Mouse (Mus musculus): ENCODE data around the gene Zcchc24. TPM values are rescaled to one million over a fixed set of nuclear protein-coding genes. Genes with fewer than 3 reads are reported as not detected.

Zcchc24 gene
- polyA plus RNA-seq, 1 experiment from 2014 or later, result 8.1 TPM

GRCm38 (mm10) chr14:25720962-25721707 is 47.7 kb downstream of the Zcchc24 start:
- Histone ChIP-seq H3K27me3 (ENCODE audit: poor library complexity, severe bottlenecking) (no peaks in the 10 kb centered on the region), H3K4me3 (no peak overlapping the region), H3K9me3 (no peaks in the 10 kb centered on the region), H3K36me3 (replicated peaks) (no peaks in the 10 kb centered on the region), H3K4me1 (peaks cover 49% of the 10 kb centered on the region), H3K27ac (no peak overlapping the region)
- DNase-seq (ENCODE audit: extremely low spot score, low spot score), result no peak
- WGBS, result 91% methylated on average over 5 of the region's 5 CpGs

- Histone ChIP-seq H3K27me3 (ENCODE audit: poor library complexity, severe bottlenecking) (no peaks in the 10 kb centered on the region), H3K4me3 (no peak overlapping the region), H3K36me3 (replicated peaks) (0 out of 2 replicates have a peak, but pooled peaks cover 3% of the 10 kb centered on the region), H3K9me3 (no peaks in the 10 kb centered on the region), H3K27ac (peak overlapping the region; percentile 69; the same call in 1 of the 2 replicates), H3K4me1 (peaks cover 34% of the 10 kb centered on the region)
- WGBS, result 50% methylated on average over 9 of the region's 9 CpGs
- no peak for DNase-seq (ENCODE audit: extremely low spot score, low spot score)
Measured at GRCm38 (mm10) chr14:25719371-25719770, 49.5 kb downstream of the Zcchc24 start.

DNA sequence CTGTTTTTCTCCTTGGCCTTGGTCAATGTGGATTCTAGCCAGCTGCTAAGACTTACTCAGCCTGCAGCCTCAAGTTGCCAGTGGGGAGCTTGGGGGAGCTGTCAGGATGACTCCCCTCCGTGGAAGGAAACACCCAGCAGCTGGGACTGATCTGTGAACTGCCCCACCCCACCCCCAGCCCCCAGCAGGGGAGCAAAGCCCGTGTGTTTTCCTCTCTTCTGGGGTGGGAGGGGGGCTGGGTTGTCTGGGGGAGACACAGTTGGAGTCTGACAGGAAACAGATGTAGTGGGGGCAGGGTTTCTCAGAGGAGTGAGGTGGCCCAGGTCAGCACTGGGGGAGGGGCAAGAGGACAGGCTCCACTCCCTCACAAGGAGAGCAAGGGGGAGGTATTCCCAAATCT is 50.4 kb downstream of the Zcchc24 start:
- Histone ChIP-seq H3K27me3 (ENCODE audit: poor library complexity, severe bottlenecking) (no peaks in the 10 kb centered on the region), H3K36me3 (replicated peaks) (0 out of 2 replicates have a peak, but pooled peaks cover 3% of the 10 kb centered on the region), H3K4me3 (no peak overlapping the region), H3K9me3 (no peaks in the 10 kb centered on the region), H3K27ac (peak overlapping the region; percentile 69), H3K4me1 (peaks cover 40% of the 10 kb centered on the region)
- WGBS, result 13% methylated on average over 2 of the region's 2 CpGs
- DNase-seq (ENCODE audit: extremely low spot score, low spot score), result no peak

DNA sequence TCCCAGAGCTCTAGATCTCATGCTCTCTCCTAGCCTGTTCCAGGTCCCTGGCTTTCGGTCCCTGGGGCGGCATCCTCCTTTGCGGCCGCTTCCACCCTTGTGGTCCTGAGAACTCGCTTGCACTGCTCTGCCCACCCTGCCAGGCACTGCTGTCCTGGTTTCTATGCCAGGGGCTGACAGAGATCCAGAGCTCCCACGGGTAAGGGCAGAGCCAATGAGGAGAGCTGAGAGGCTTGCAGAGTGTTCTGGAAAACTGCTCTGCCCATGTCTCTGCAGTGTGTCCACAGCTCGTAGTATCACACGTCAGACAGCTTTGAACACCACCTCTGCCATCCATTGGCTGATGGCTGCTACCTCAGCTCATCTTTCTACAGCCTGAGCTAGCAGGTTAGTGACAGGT is 51.1 kb downstream of the Zcchc24 start:
- Histone ChIP-seq H3K27ac (peak overlapping the region; percentile 64), H3K27me3 (ENCODE audit: poor library complexity, severe bottlenecking) (no peaks in the 10 kb centered on the region)

GRCm38 (mm10) chr14:25716528-25716927 is 52.3 kb downstream of the Zcchc24 start:
- Histone ChIP-seq H3K9me3 (no peaks in the 10 kb centered on the region), H3K36me3 (replicated peaks) (0 out of 2 replicates have a peak, but pooled peaks cover 3% of the 10 kb centered on the region), H3K4me3 (no peak overlapping the region), H3K4me1 (peaks cover 48% of the 10 kb centered on the region), H3K27me3 (ENCODE audit: poor library complexity, severe bottlenecking) (no peaks in the 10 kb centered on the region), H3K27ac (no peak overlapping the region)
- WGBS, result 91% methylated on average over 1 of the region's 1 CpGs
- no peak for DNase-seq (ENCODE audit: extremely low spot score, low spot score)

More for the DNA sequence above, 51.1 kb downstream of the Zcchc24 start:
- Histone ChIP-seq H3K4me1 (peaks cover 42% of the 10 kb centered on the region), H3K9me3 (no peaks in the 10 kb centered on the region), H3K36me3 (replicated peaks) (0 out of 2 replicates have a peak, but pooled peaks cover 3% of the 10 kb centered on the region), H3K4me3 (no peak overlapping the region)
- no peak for DNase-seq (ENCODE audit: extremely low spot score, low spot score)
- 91% methylated on average over 8 of the region's 8 CpGs for WGBS

GRCm38 (mm10) chr14:25713443-25713842 is 55.4 kb downstream of the Zcchc24 start:
- no peak overlapping the region for H3K27ac ChIP-seq
- H3K9me3 ChIP-seq, result no peaks in the 10 kb centered on the region
- DNase-seq (ENCODE audit: extremely low spot score, low spot score), result no peak
- peaks cover 64% of the 10 kb centered on the region for H3K4me1 ChIP-seq
- 21% methylated on average over 4 of the region's 4 CpGs for WGBS
- 0 out of 2 replicates have a peak, but pooled peaks cover 3% of the 10 kb centered on the region for H3K36me3 ChIP-seq (replicated peaks)
- no peak overlapping the region for H3K4me3 ChIP-seq
- H3K27me3 ChIP-seq (ENCODE audit: poor library complexity, severe bottlenecking), result no peaks in the 10 kb centered on the region

DNA sequence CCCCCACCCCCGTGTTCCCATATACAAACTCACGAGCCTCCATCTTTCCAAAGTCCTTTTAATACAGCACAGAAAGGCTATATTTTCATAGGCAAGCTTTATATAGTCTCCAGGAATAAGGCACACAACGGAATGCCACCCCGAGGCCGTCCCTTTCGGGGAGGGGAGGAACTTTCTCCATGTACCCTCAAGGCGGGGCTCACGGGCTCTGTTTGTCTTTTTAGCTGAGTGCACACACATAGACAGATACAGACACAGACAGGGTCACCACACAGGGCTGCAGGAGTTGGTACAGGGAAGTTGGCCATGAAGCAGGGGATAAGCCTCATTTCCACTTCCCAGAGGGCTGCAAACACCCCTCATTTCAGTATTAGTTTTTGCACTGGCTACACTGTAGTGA is 57.2 kb downstream of the Zcchc24 start:
- WGBS, result 75% methylated on average over 8 of the region's 8 CpGs
- Histone ChIP-seq H3K4me3 (no peak overlapping the region), H3K36me3 (replicated peaks) (0 out of 2 replicates have a peak, but pooled peaks cover 3% of the 10 kb centered on the region), H3K4me1 (peaks cover 55% of the 10 kb centered on the region), H3K9me3 (no peaks in the 10 kb centered on the region), H3K27me3 (ENCODE audit: poor library complexity, severe bottlenecking) (no peaks in the 10 kb centered on the region), H3K27ac (peak overlapping the region; percentile 35)
- no peak for DNase-seq (ENCODE audit: extremely low spot score, low spot score)

- 0 out of 2 replicates have a peak, but pooled peaks cover 3% of the 10 kb centered on the region for H3K36me3 ChIP-seq (replicated peaks)
- no peak overlapping the region for H3K4me3 ChIP-seq
- H3K27ac ChIP-seq, result peak overlapping the region; percentile 35
- H3K4me1 ChIP-seq, result peaks cover 55% of the 10 kb centered on the region
- H3K27me3 ChIP-seq (ENCODE audit: poor library complexity, severe bottlenecking), result no peaks in the 10 kb centered on the region
- H3K9me3 ChIP-seq, result no peaks in the 10 kb centered on the region
- DNase-seq (ENCODE audit: extremely low spot score, low spot score), result no peak
- WGBS, result 84% methylated on average over 7 of the region's 7 CpGs
Measured at GRCm38 (mm10) chr14:25711177-25711576, 57.7 kb downstream of the Zcchc24 start.

- Histone ChIP-seq H3K27ac (peak overlapping the region; percentile 35; the same call in 1 of the 2 replicates), H3K36me3 (replicated peaks) (0 out of 2 replicates have a peak, but pooled peaks cover 3% of the 10 kb centered on the region), H3K9me3 (no peaks in the 10 kb centered on the region), H3K4me3 (no peak overlapping the region), H3K4me1 (peaks cover 55% of the 10 kb centered on the region), H3K27me3 (ENCODE audit: poor library complexity, severe bottlenecking) (no peaks in the 10 kb centered on the region)
- no peak for DNase-seq (ENCODE audit: extremely low spot score, low spot score)
- WGBS, result 89% methylated on average over 4 of the region's 4 CpGs
Measured at GRCm38 (mm10) chr14:25710681-25711080, 58.2 kb downstream of the Zcchc24 start.

DNA sequence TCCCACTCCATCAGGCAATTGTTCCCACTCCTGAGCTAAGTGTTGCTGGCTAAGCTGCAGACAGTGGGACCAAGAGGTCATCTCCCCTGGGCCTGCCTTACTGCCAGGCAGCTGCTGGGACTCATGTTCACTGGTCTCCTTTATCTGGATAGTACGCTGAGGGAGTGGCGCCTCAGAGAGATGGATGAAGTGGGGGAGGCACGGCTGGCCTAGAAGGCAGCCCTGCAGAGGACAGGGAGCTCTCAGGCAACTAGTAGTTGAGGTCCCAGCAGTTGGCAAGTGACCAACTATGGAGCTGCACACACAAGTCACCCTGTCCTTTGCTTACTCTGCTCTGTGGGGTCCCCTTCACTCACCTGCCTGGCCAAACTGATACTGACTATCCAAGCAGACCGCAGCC is 58.8 kb downstream of the Zcchc24 start:
- DNase-seq (ENCODE audit: extremely low spot score, low spot score), result no peak
- peaks cover 55% of the 10 kb centered on the region for H3K4me1 ChIP-seq
- 86% methylated on average over 4 of the region's 4 CpGs for WGBS

GRCm38 (mm10) chr14:25708917-25709316 is 59.9 kb downstream of the Zcchc24 start:
- H3K4me1 ChIP-seq, result peaks cover 48% of the 10 kb centered on the region
- 69% methylated on average over 2 of the region's 2 CpGs for WGBS
- H3K27ac ChIP-seq, result peak overlapping the region; percentile 61
- H3K36me3 ChIP-seq (replicated peaks), result no peaks in the 10 kb centered on the region
- no peaks in the 10 kb centered on the region for H3K9me3 ChIP-seq
- no peak for DNase-seq (ENCODE audit: extremely low spot score, low spot score)
- no peaks in the 10 kb centered on the region for H3K27me3 ChIP-seq (ENCODE audit: poor library complexity, severe bottlenecking)
- H3K4me3 ChIP-seq, result no peak overlapping the region

More for the DNA sequence above, 58.8 kb downstream of the Zcchc24 start:
- Histone ChIP-seq H3K36me3 (replicated peaks) (0 out of 2 replicates have a peak, but pooled peaks cover 3% of the 10 kb centered on the region), H3K27me3 (ENCODE audit: poor library complexity, severe bottlenecking) (no peaks in the 10 kb centered on the region), H3K9me3 (no peaks in the 10 kb centered on the region), H3K27ac (no peak overlapping the region), H3K4me3 (no peak overlapping the region)

GRCm38 (mm10) chr14:25708451-25708850 is 60.4 kb downstream of the Zcchc24 start:
- peak overlapping the region; percentile 61 for H3K27ac ChIP-seq
- H3K4me3 ChIP-seq, result no peak overlapping the region
- no peaks in the 10 kb centered on the region for H3K9me3 ChIP-seq
- H3K27me3 ChIP-seq (ENCODE audit: poor library complexity, severe bottlenecking), result no peaks in the 10 kb centered on the region
- WGBS, result 72% methylated on average over 4 of the region's 4 CpGs
- no peak for DNase-seq (ENCODE audit: extremely low spot score, low spot score)
- peaks cover 43% of the 10 kb centered on the region for H3K4me1 ChIP-seq
- H3K36me3 ChIP-seq (replicated peaks), result no peaks in the 10 kb centered on the region

GRCm38 (mm10) chr14:25707691-25708181 is 61.1 kb downstream of the Zcchc24 start:
- WGBS, result 63% methylated on average over 5 of the region's 5 CpGs
- H3K4me3 ChIP-seq, result no peak overlapping the region
- H3K27ac ChIP-seq, result peak overlapping the region; percentile 61; the same call in 1 of the 2 replicates
- no peak for DNase-seq (ENCODE audit: extremely low spot score, low spot score)
- H3K9me3 ChIP-seq, result no peaks in the 10 kb centered on the region
- H3K4me1 ChIP-seq, result peaks cover 42% of the 10 kb centered on the region
- no peaks in the 10 kb centered on the region for H3K36me3 ChIP-seq (replicated peaks)
- no peaks in the 10 kb centered on the region for H3K27me3 ChIP-seq (ENCODE audit: poor library complexity, severe bottlenecking)
